Mouse (Mus musculus) heart, embryonic 13.5 days (tissue): ENCODE measurements around the gene Rps6ka1. TPM values are rescaled to one million over a fixed set of nuclear protein-coding genes. Genes with fewer than 3 reads are reported as not detected.

Experiments used
- ATAC-seq: fragments of 200-750 bp; cut with Nextera tagmentation; 2 replicates; pipeline ENCODE4 v1.8.0; 2017; ENCODE audit warnings: moderate TSS enrichment; ENCODE audit not compliant: insufficient number of reproducible peaks, low FRiP score, low TSS enrichment; ENCODE audit errors: extremely low read depth
- H3K27ac ChIP-seq: fragments of 300-500 bp; sonication (generic); replicated peaks from 2 replicates; pipeline ENCODE4 v1.5.1; 2015; ENCODE audit warnings: moderate library complexity, mild to moderate bottlenecking, inconsistent platforms
- H3K27me3 ChIP-seq: fragments of 300-500 bp; sonication (generic); replicated peaks from 2 replicates; pipeline ENCODE4 v1.6.1; 2015; ENCODE audit warnings: mild to moderate bottlenecking, inconsistent platforms
- H3K36me3 ChIP-seq: fragments of 300-500 bp; sonication (generic); 2 replicates; pipeline ENCODE4 v1.6.1; 2015; ENCODE audit warnings: mild to moderate bottlenecking, inconsistent platforms
- H3K4me1 ChIP-seq: fragments of 300-500 bp; sonication (generic); 2 replicates; pipeline ENCODE4 v1.6.1; 2015; ENCODE audit warnings: inconsistent platforms
- H3K4me2 ChIP-seq: fragments of 300-500 bp; sonication (generic); 2 replicates; pipeline ENCODE4 v1.6.1; 2015; ENCODE audit warnings: inconsistent platforms, mild to moderate bottlenecking, moderate library complexity
- H3K4me3 ChIP-seq: fragments of 300-500 bp; sonication (generic); 2 replicates; pipeline ENCODE4 v1.5.1; 2015; ENCODE audit warnings: moderate library complexity, mild to moderate bottlenecking, inconsistent platforms
- H3K9ac ChIP-seq: fragments of 300-500 bp; sonication (generic); 2 replicates; pipeline ENCODE4 v1.6.1; 2015; ENCODE audit warnings: inconsistent platforms, mild to moderate bottlenecking, moderate library complexity
- H3K9me3 ChIP-seq: fragments of 300-500 bp; sonication (generic); 2 replicates; pipeline ENCODE4 v1.6.1; 2016; ENCODE audit warnings: inconsistent platforms
- WGBS: fragments of 180-500 bp; shearing (Covaris S2); methylation state at CpG from one replicate; pipeline ENCODE4 v1.1.7; 2015; ENCODE audit warnings: mixed read lengths; 5-methylcytosine and 5-hydroxymethylcytosine counted together
- polyA plus RNA-seq: library from polyadenylated mRNA; unstranded; fragments of >200 nt; fragmentation: Nextera tagmentation; extraction: Ambion mirVana; gene quantifications from 2 replicates; pipeline ENCODE4 v1.2.1, GENCODE M21; 2015

Gene Rps6ka1
- polyA plus RNA-seq, 1 experiment from 2014 or later: 18.9 TPM

DNA sequence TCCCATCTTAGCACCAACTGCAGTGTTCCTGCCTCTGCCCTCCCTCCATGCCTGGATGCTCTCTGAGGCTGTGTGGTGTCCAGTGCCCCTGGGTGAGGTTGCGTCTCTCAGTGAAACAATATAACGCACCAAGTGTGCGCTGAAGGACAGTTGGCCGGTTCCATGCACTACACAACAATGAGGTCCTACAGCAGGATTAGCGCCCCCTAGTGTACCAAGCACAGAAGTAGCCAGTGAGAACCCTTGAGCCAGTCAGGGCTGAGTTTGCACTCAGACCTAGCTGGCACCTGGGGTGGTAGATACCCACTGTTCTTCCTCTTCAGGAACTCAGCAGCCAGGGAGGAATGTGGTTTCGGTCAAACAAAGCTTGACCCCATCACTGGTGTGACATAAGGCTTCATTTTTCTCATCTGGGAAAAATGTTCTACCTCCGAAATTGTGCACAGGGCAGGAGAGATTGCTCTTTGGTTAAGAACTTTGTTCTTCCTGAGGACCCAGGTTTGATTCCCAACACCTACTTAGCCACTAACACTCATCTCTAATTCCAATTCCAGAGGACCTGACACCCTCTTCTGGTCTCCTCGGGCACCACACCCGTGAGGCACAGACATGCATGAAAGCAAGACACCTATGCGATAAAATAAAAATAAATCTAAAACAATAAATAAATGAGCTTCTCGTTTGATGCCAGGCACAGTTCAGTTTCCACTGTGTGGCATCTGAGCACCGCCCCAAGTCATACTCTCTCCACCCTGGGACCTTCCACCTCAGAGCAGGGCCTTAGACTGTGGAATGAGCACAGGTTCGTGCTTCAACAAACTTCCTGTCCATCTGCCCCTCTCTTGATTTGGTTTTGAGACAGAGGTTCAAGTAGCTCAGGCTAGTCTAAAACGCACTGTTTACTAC lies 9.5 kb downstream of the Rps6ka1 start:
- no peaks in the 10 kb centered on the region for H3K27me3 ChIP-seq
- no peaks in the 10 kb centered on the region for H3K9me3 ChIP-seq
- peaks cover 4% of the 10 kb centered on the region; the same call in 1 of the 2 replicates for H3K36me3 ChIP-seq
- peaks cover 49% of the 10 kb centered on the region for H3K4me1 ChIP-seq
- no peak for ATAC-seq
- no peak overlapping the region for H3K4me3 ChIP-seq
- WGBS: 82% methylated on average over 14 of the region's 14 CpGs
- no peak overlapping the region for H3K4me2 ChIP-seq
- H3K9ac ChIP-seq: no peak overlapping the region
- H3K27ac ChIP-seq: no peak overlapping the region

GRCm38 (mm10) chr4:133874865-133875517 lies 12.6 kb downstream of the Rps6ka1 start:
- no peak overlapping the region for H3K27ac ChIP-seq
- 34% methylated on average over 13 of the region's 13 CpGs for WGBS
- H3K36me3 ChIP-seq: no peaks in the 10 kb centered on the region; the same call in 1 of the 2 replicates
- peak overlapping the region; percentile 47; the same call in 1 of the 2 replicates for H3K9ac ChIP-seq
- ATAC-seq: no peak
- H3K4me1 ChIP-seq: peaks cover 56% of the 10 kb centered on the region
- H3K27me3 ChIP-seq: no peaks in the 10 kb centered on the region
- 0 out of 2 replicates have a peak overlapping the region, but pooled peaks have one; percentile 12 for H3K4me2 ChIP-seq
- H3K4me3 ChIP-seq: no peak overlapping the region
- H3K9me3 ChIP-seq: no peaks in the 10 kb centered on the region

GRCm38 (mm10) chr4:133873926-133874864 lies 13.4 kb downstream of the Rps6ka1 start:
- Histone ChIP-seq H3K4me2 (no peak overlapping the region), H3K27me3 (no peaks in the 10 kb centered on the region), H3K4me3 (no peak overlapping the region), H3K4me1 (peaks cover 50% of the 10 kb centered on the region), H3K27ac (no peak overlapping the region), H3K9ac (peak overlapping the region; percentile 21; the same call in 1 of the 2 replicates), H3K36me3 (peaks cover under 1% of the 10 kb centered on the region; the same call in 1 of the 2 replicates), H3K9me3 (no peaks in the 10 kb centered on the region)
- ATAC-seq: no peak
- WGBS: 67% methylated on average over 17 of the region's 17 CpGs

- Histone ChIP-seq H3K4me3 (no peak overlapping the region), H3K9me3 (no peaks in the 10 kb centered on the region), H3K9ac (peak overlapping the region; percentile 21; the same call in 1 of the 2 replicates), H3K4me1 (peaks cover 44% of the 10 kb centered on the region), H3K27ac (no peak overlapping the region), H3K27me3 (no peaks in the 10 kb centered on the region), H3K4me2 (no peak overlapping the region), H3K36me3 (peaks cover 8% of the 10 kb centered on the region)
- WGBS: 69% methylated on average over 4 of the region's 4 CpGs
- ATAC-seq: no peak
Observed at GRCm38 (mm10) chr4:133873431-133873851, 14.2 kb downstream of the Rps6ka1 start.

DNA sequence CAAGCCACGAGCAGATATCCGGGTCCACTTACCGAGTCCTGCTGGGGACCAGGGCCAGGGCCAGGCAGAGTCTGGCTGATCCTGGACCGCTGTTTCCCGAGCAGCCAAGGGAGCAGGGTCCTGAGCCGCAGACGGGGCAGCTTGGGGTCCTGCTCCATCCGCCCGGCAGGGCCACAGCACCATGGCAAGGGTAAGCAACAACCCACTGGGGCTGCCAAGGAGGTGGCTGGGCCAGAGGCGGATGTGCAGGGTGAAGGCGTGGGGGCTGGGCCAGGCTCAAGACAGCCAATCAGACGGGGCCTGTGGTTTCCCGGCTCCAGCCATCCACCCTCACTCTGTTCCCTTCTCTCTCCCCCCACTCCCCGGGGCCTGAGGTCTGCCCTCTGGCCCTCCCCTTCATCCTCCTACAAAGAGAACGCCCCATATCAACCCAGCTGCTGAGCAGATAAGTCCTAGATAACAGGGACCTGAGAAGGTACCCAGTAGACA lies 14.7 kb downstream of the Rps6ka1 start:
- Histone ChIP-seq H3K9ac (no peak overlapping the region), H3K4me1 (peaks cover 44% of the 10 kb centered on the region), H3K4me3 (peak overlapping the region; percentile 24; the same call in 1 of the 2 replicates), H3K36me3 (peaks cover 12% of the 10 kb centered on the region), H3K27me3 (no peaks in the 10 kb centered on the region), H3K4me2 (peak overlapping the region; percentile 9; the same call in 1 of the 2 replicates), H3K27ac (no peak overlapping the region), H3K9me3 (no peaks in the 10 kb centered on the region)
- ATAC-seq: no peak
- WGBS: 55% methylated on average over 15 of the region's 15 CpGs

DNA sequence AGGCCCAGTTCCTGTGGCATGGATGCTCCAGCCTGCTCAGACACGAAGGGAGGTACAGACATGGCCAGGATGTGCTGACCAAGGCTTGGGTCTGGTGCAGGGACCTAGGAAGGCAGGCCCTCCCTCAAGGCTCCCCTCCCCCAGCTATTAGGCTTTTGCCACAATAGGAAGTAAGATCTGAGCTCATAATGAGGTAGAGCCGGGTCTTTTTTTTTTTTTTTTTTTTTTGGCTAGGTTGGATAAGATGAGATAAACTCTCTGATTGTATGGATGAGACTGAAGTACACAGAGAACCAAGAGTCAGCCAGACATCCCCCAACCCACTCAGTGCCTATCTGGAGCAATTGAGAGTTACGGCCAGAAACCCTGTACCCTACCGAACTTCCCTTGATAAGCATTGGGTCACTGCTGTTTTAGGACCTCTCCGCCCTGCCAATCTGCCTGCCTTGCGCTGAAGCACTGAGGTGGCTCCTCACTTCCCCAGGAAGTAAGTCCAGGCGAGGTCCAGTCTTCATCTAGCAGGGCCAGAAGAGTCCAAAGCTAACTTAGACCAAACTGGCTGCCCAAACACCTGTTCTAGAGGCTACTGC lies 15.3 kb downstream of the Rps6ka1 start:
- H3K36me3 ChIP-seq: peaks cover 12% of the 10 kb centered on the region
- no peak overlapping the region for H3K9ac ChIP-seq
- 56% methylated on average over 7 of the region's 7 CpGs for WGBS
- no peaks in the 10 kb centered on the region for H3K27me3 ChIP-seq
- ATAC-seq: no peak
- peaks cover 44% of the 10 kb centered on the region for H3K4me1 ChIP-seq
- peak overlapping the region; percentile 9; the same call in 1 of the 2 replicates for H3K4me2 ChIP-seq
- H3K4me3 ChIP-seq: peak overlapping the region; percentile 24; the same call in 1 of the 2 replicates
- H3K9me3 ChIP-seq: no peaks in the 10 kb centered on the region
- no peak overlapping the region for H3K27ac ChIP-seq

- Histone ChIP-seq H3K27me3 (no peaks in the 10 kb centered on the region), H3K4me3 (no peak overlapping the region), H3K4me1 (peaks cover 13% of the 10 kb centered on the region), H3K36me3 (peaks cover 44% of the 10 kb centered on the region), H3K27ac (no peak overlapping the region), H3K9ac (peak overlapping the region; percentile 37; the same call in 1 of the 2 replicates), H3K9me3 (no peaks in the 10 kb centered on the region), H3K4me2 (no peak overlapping the region)
- WGBS: 61% methylated on average over 5 of the region's 5 CpGs
- no peak for ATAC-seq
Observed at GRCm38 (mm10) chr4:133865231-133865630, 22.4 kb downstream of the Rps6ka1 start.

- H3K4me3 ChIP-seq: no peak overlapping the region
- peaks cover 13% of the 10 kb centered on the region for H3K4me1 ChIP-seq
- no peaks in the 10 kb centered on the region for H3K9me3 ChIP-seq
- H3K9ac ChIP-seq: peak overlapping the region; percentile 37; the same call in 1 of the 2 replicates
- no peak overlapping the region for H3K4me2 ChIP-seq
- no peak overlapping the region for H3K27ac ChIP-seq
- 71% methylated on average over 13 of the region's 13 CpGs for WGBS
- no peak for ATAC-seq
- no peaks in the 10 kb centered on the region for H3K27me3 ChIP-seq
- H3K36me3 ChIP-seq: peaks cover 52% of the 10 kb centered on the region
Observed at GRCm38 (mm10) chr4:133864380-133864981, 23.1 kb downstream of the Rps6ka1 start.

DNA sequence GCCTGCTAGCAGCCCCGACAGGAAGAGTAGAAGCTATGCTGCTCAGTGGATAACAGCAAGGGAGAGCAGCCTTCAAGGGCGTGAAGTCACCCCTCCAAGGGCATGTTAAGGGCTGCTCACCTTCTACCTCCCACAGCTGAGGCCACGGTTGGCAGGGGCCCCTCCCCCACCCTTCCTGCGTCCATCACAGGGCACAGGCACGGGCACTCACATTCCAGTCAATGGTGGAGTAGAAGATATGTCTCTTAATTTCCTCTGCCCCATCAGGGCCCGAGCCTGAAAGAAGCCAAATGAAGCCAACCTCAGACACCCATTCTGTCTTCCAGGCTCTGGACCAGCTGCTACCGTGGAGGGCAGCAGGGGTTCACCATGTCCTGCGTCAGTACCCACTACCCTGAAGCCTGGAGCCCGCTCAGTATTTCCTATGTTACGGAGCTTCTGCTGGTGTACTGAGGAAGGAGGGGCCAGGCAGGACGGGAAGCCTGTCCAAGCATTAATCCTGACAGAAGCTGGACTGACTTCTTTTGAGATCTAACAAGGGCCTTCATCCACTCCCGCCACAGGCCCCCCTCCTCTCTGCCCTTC lies 23.7 kb downstream of the Rps6ka1 start:
- Histone ChIP-seq H3K4me3 (no peak overlapping the region), H3K27ac (no peak overlapping the region), H3K9me3 (no peaks in the 10 kb centered on the region), H3K27me3 (no peaks in the 10 kb centered on the region), H3K9ac (0 out of 2 replicates have a peak overlapping the region, but pooled peaks have one; percentile 44), H3K36me3 (peaks cover 54% of the 10 kb centered on the region), H3K4me2 (no peak overlapping the region), H3K4me1 (peaks cover 13% of the 10 kb centered on the region)
- ATAC-seq: no peak
- WGBS: 63% methylated on average over 12 of the region's 12 CpGs

GRCm38 (mm10) chr4:133857527-133857926 lies 30.1 kb downstream of the Rps6ka1 start:
- Histone ChIP-seq H3K4me1 (no peaks in the 10 kb centered on the region), H3K27ac (no peak overlapping the region), H3K36me3 (peaks cover 45% of the 10 kb centered on the region), H3K27me3 (no peaks in the 10 kb centered on the region), H3K4me2 (no peak overlapping the region), H3K9me3 (no peaks in the 10 kb centered on the region), H3K9ac (no peak overlapping the region), H3K4me3 (no peak overlapping the region)
- no peak for ATAC-seq
- 69% methylated on average over 4 of the region's 4 CpGs for WGBS
